Mouse (Mus musculus): ENCODE data around the gene Pfkfb4. TPM values are rescaled to one million over a fixed set of nuclear protein-coding genes. Genes with fewer than 3 reads are reported as not detected.

The Pfkfb4 gene
- 10 to 100 TPM; 14.6 to 17.2 TPM for total RNA-seq (2021)
- long read RNA-seq, experiment 1, transcript Pfkfb4-203 (14 exons, 3,488 nt): major isoform, 9 of 23 reads
- long read RNA-seq, experiment 1, partial matches to known transcripts: 3 of 23 reads
- long read RNA-seq, experiment 1, other reads (novel, unspliced or antisense): 8 of 23 reads
- long read RNA-seq, experiment 2, partial matches to known transcripts: 2 of 11 reads
- long read RNA-seq, experiment 2, other reads (novel, unspliced or antisense): 6 of 11 reads

GRCm38 (mm10) chr9:108991428-108992084, at the start of gene Pfkfb4:
Gene Pfkfb4 (plus strand): TSS chr9:108991778.
- peak; percentile 87 to 91 for DNase-seq (ENCODE audit: low spot score in 2 of 2)

- peak in 1 of 2 experiments; percentile 22 for DNase-seq (ENCODE audit: low spot score in 2 of 2)
These were observed 46.5 kb upstream of the Pfkfb4 start for GRCm38 (mm10) chr9:108945111-108945510.

- no peak for DNase-seq (ENCODE audit: low spot score in 2 of 2)
These were observed 46.0 kb upstream of the Pfkfb4 start for GRCm38 (mm10) chr9:108945608-108946007.

GRCm38 (mm10) chr9:108949231-108949966, 42.2 kb upstream of the Pfkfb4 start:
- no peak for DNase-seq (ENCODE audit: low spot score in 2 of 2)

- DNase-seq (ENCODE audit: low spot score in 2 of 2): no peak
These were observed 41.4 kb upstream of the Pfkfb4 start for GRCm38 (mm10) chr9:108949967-108950728.

- no peak for DNase-seq (ENCODE audit: low spot score in 2 of 2)
These were observed 38.4 kb upstream of the Pfkfb4 start, which contains the start of gene Col7a1 for GRCm38 (mm10) chr9:108953081-108953636. Gene Col7a1 (plus strand): TSS chr9:108953586.

GRCm38 (mm10) chr9:108955241-108955640, 36.3 kb upstream of the Pfkfb4 start:
- no peak for DNase-seq (ENCODE audit: low spot score in 2 of 2)

- no peak for DNase-seq (ENCODE audit: low spot score in 2 of 2)
These were observed 35.7 kb upstream of the Pfkfb4 start for GRCm38 (mm10) chr9:108955846-108956245.

- no peak for DNase-seq (ENCODE audit: low spot score in 2 of 2)
These were observed 28.0 kb upstream of the Pfkfb4 start for GRCm38 (mm10) chr9:108963577-108963976.

GRCm38 (mm10) chr9:108964338-108964737, 27.2 kb upstream of the Pfkfb4 start:
- DNase-seq (ENCODE audit: low spot score in 2 of 2): no peak

GRCm38 (mm10) chr9:108970623-108971022, 21.0 kb upstream of the Pfkfb4 start:
- no peak for DNase-seq (ENCODE audit: low spot score in 2 of 2)

GRCm38 (mm10) chr9:108976483-108976882, 15.1 kb upstream of the Pfkfb4 start:
- DNase-seq (ENCODE audit: low spot score in 2 of 2): no peak

- DNase-seq (ENCODE audit: low spot score in 2 of 2): no peak
These were observed 13.6 kb upstream of the Pfkfb4 start for GRCm38 (mm10) chr9:108977966-108978365.

GRCm38 (mm10) chr9:108982498-108982897, 9.1 kb upstream of the Pfkfb4 start:
- DNase-seq (ENCODE audit: low spot score in 2 of 2): no peak

- no peak for DNase-seq (ENCODE audit: low spot score in 2 of 2)
These were observed 8.4 kb upstream of the Pfkfb4 start for GRCm38 (mm10) chr9:108983209-108983608.

- no peak for DNase-seq (ENCODE audit: low spot score in 2 of 2)
These were observed 5.9 kb upstream of the Pfkfb4 start, which contains the start of gene Ucn2 for GRCm38 (mm10) chr9:108985710-108986109. Gene Ucn2 (plus strand): TSS chr9:108986010.

- DNase-seq (ENCODE audit: low spot score in 2 of 2): no peak
These were observed 3.8 kb upstream of the Pfkfb4 start for GRCm38 (mm10) chr9:108987704-108988350.

GRCm38 (mm10) chr9:108989802-108990461, 1.6 kb upstream of the Pfkfb4 start:
- no peak for DNase-seq (ENCODE audit: low spot score in 2 of 2)

GRCm38 (mm10) chr9:108990462-108990820, 1.1 kb upstream of the Pfkfb4 start:
- DNase-seq (ENCODE audit: low spot score in 2 of 2): no peak

- no peak for DNase-seq (ENCODE audit: low spot score in 2 of 2)
These were observed 499 bp downstream of the Pfkfb4 start for GRCm38 (mm10) chr9:108992085-108992469.
